Mouse (Mus musculus) c-Kit-positive CD71-negative TER-119-negative erythroid progenitor cells, embryonic 14.5 days (primary cell): ENCODE data around the gene Slamf6.

Source experiments
- DNase-seq: peaks from one replicate; pipeline ENCODE4 v3.0.0-alpha.2; 2013; ENCODE audit warnings: low read depth

Gene Slamf6

GRCm38 (mm10) chr1:171994918-171995715 is 77.8 kb downstream of the Slamf6 start:
- no peak for DNase-seq

- no peak for DNase-seq
Observed at GRCm38 (mm10) chr1:171996701-171997100, 79.4 kb downstream of the Slamf6 start.

GRCm38 (mm10) chr1:171998820-171999597 is 81.7 kb downstream of the Slamf6 start:
- no peak for DNase-seq

DNA sequence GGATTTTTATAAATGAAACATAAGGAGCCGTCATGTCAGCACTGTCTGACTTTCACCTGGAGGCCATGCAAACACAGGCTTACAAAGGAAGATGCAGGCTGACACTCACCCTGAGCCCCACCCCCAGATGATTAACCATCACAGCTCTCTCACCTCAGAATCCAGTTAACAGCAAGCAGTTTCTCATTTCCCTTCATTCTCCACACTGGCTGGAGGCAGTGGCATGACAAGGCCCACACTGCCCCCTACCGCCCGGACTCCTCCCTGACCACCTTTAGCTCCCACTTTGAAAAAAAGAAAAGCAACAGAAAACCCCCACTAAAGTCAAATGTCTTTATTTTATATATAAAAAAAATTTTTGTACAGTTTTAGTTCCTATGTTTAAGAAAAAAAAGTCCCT is 83.3 kb downstream of the Slamf6 start:
- DNase-seq, result peak; percentile 50

- no peak for DNase-seq
Observed at GRCm38 (mm10) chr1:172001665-172002064, 84.3 kb downstream of the Slamf6 start.
